Mouse (Mus musculus) kidney, postnatal 36 days (tissue): ENCODE data around the gene Hnrnpab.
A peak's percentile ranks its signal among the peaks of the same experiment; 100 is the strongest.

ENCODE experiments used
- DNase-seq, 2 experiments: peaks; one replicate each; pipeline ENCODE4 v3.0.0; 2021 to 2022; ENCODE audit warnings: mixed read lengths in 2 of 2

The Hnrnpab gene

DNA sequence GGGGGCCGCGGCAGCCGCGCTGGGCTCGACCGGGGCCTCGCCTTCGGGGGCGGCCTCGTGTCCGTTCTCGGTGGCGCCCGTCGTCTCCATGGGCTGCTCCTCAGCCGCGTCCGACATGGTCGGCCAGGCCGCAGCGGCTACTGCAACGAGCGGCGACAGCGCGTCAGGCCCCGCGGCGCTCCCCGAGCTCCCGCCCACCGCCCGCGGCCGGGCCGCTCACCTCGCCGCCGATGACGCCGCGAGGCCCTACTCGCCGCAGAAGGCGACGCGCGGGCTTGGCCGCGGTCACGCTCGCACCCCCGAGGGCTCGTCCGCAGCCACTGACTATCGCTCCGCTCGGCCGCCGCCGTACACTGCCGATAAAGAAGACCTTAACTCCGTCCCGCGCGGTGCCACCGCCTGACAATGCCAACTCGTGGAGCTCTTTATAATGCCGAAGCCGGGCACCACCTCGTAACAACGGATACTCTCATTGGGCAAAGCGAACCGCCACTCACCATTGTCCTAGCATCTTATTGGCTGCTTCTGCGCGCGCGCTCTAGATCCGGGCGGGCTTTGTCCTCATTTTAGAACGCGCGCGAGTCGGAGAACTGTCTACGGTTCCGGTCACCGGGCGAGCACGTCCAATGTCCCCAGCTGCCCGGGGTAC, at the start of gene Hnrnpab:
TSS of gene Hnrnpab (minus strand) at position 401 of the 649 bp plus-strand sequence.
- peak; percentile 97 to 98 for DNase-seq

- DNase-seq, result no peak
These were observed 48.2 kb upstream of the Hnrnpab start for GRCm38 (mm10) chr11:51654891-51655290.

GRCm38 (mm10) chr11:51653736-51654135, 47.1 kb upstream of the Hnrnpab start:
- DNase-seq, result no peak

DNA sequence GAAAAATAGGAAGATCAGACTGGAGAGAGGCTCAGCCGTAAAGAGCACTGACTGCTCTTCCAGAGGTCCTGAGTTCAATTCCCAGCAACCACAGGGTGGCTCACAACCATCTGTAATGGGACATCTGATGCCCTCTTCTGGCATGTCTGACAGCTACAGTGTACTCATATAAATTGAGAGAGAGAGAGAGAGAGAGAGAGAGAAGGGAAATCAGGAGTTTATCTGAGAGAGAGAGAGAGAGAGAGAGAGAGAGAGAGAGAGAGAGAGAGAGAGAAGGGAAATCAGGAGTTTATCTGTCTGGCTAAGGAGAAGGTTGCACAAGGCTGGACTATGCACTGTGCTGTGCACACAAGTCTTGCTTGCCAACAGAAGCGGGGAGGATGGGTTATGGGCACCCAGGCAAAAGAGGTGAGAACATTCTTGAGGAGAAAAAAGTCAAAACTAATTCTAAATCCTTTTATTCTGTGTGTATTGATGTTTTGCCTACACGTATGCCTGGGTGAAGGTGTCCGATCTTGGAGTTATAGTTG, 46.3 kb upstream of the Hnrnpab start:
- peak; percentile 66 to 76 for DNase-seq

GRCm38 (mm10) chr11:51650691-51651515, 44.3 kb upstream of the Hnrnpab start, which contains the start of the genes N4bp3 and D930048N14Rik:
TSS of gene N4bp3 (minus strand) at chr11:51650842.
TSS of gene D930048N14Rik (plus strand) at chr11:51650954.
- DNase-seq, result peak; percentile 80 to 91

- DNase-seq, result peak in 1 of 2 experiments; percentile 59
These were observed 43.6 kb upstream of the Hnrnpab start for GRCm38 (mm10) chr11:51650261-51650660.

- no peak for DNase-seq
These were observed 43.2 kb upstream of the Hnrnpab start for GRCm38 (mm10) chr11:51649889-51650199.

DNA sequence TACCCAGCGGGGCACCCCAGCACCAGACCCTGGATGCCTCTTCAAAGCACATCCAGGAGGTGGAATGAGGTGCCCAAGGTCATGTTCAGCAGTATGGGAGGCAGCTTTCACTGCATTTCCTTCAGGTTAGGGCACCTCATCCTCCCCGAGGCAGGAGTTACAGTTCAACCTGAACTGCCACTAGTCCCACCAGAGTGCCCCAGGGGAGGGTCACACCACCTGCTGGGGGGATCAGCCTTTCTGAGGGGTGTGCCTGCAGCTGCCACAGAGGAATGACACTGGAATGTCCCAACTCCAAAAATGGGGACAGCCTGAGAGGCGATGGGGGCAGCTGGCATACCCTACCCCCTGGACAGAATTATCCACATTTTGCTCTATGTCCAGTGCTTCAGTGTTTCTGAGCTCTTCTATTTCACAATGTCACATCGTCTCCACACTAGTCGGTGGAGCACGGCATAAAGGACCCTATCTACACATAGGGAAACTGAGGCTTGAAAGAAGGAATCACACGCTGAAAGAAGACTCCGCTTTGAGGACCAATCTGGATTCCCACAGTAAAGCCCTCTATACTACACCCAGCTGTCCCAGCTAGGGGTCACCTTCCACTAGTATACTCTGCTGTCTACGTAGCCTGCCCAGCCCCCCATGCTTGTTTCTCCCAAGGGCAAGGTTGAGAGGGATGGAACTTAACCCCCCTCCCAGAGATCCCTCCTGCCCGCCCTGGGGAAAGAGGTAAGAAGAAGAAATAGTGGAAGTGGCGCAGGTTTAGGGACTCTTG, 42.7 kb upstream of the Hnrnpab start:
- no peak for DNase-seq

- peak in 1 of 2 experiments; percentile 62 for DNase-seq
These were observed 41.9 kb upstream of the Hnrnpab start for GRCm38 (mm10) chr11:51648566-51648965.

DNA sequence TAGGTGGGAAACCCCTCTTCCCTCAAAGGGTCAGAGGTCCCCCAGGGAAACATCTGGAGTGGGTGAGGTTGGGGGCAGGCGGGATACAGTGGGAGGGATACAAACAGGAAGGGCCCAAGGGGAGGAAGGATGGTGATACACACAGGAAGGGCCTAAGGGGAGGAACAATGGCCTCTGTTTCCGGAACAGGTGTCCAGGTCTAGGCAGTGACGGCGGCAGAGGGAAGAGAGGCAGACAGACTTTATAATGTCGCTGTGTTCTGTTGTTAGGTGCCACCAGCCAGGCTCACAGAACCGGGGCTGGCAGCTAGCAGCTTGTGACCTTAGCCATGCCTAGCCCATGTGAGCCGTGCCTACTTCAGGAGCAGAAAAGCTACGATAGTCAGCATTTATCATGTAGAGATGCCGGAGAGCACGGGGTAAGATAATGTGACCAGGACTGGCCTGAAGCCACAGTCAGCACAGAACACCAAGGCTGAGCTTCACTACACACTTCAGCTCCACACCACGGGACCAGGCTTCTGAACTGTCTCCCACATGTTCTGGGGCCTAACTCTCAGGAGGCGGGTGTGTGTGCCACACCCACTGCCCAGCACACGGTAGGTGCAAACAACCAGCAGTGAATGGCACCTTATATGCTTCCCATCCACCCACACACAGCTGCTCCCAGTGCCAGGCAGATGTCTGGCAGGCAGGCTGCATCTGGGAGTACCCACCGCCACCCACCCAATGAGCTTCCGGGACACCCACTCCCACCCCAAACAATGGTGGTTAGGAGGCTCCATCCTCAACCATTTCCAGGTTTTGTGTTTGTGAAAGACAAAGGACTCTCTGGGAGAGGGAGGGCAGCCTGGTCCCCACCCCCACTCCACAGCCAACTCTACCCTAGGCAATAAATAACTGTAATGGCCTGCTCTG, 40.4 kb upstream of the Hnrnpab start:
- DNase-seq, result peak; percentile 63 to 74

GRCm38 (mm10) chr11:51646245-51646644, 39.6 kb upstream of the Hnrnpab start:
- no peak for DNase-seq

GRCm38 (mm10) chr11:51645293-51645692, 38.6 kb upstream of the Hnrnpab start:
- DNase-seq, result no peak

GRCm38 (mm10) chr11:51644217-51644616, 37.6 kb upstream of the Hnrnpab start:
- no peak for DNase-seq

DNA sequence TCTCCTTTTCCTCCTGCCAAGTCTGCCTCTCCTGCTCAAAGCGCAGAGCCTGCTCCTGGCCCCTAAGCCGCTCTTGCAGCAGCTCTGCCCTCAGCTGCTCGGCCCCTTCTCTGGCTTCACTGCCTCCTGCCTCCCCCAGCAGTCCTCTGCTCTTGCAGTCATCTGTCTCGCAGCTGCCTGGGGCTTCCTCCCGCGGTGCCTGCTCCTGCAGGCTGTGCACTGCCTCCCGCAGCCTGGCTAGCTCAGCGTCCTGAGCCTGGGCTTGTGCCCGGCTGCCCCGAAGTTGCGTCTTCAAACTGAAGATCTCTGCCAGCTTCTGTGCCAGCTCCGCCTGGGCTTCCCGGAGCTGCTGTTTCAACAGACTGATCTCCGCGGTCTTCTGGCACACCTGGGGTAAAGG, 37.1 kb upstream of the Hnrnpab start:
- DNase-seq, result peak in 1 of 2 experiments; percentile 53

DNA sequence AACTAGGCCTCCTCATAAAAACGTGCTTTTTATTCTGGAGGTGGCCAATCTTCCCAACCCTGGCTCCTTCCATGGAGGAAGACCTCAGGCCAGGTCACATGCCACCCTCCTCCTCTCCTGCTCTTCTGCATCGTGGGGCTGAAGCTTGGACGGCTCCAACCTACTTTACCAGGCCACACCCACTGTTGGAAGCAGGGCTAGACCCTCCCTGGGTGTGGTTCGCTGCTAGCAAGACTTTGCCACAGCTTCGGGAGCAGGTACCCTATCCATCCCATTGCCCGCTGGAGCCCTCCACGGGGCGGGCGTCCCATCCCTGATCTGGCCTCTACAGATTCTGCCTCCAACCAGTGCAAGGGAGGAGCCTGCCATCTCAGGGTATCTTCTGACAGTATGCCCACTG, 36.6 kb upstream of the Hnrnpab start:
- no peak for DNase-seq

DNA sequence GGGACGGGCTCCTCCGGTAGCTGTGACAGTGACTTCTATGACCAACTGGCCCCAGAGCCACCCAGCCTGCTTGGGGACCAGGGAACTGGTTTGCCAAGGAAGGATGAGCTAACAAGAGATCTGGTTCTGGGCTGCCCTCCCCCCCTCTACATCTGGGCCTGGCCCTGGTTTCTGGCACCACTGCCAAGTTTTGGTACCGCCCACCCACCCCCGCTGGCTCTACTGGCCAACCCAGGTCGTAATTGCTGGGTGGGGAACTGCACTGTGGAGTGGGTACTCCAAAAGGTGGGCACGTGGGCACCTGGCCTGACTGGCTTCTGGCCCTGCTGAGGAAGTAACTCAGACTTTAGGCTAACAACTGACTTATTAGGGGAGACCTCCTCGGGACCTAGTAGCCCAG, 34.1 kb upstream of the Hnrnpab start:
- peak in 1 of 2 experiments; percentile 52 for DNase-seq

DNA sequence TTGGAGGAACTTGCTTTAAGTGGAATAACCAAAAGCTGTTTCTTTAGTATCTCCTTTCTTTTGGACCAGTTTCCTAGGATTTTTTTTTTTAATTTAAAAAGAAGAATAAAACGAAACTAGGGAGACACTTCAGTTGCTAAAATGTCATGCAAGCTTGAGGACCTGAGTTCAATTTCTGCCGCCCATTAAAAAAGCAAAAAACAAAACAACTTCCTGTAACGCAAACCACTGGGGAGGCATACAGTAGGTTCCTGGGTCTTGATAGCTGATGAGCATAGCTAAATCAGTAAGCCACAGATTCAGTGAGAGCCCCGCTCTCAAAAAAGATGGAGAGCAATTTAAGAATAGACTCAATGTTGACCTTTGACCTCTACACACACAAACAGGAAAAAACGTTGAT, 31.9 kb upstream of the Hnrnpab start:
- no peak for DNase-seq

DNA sequence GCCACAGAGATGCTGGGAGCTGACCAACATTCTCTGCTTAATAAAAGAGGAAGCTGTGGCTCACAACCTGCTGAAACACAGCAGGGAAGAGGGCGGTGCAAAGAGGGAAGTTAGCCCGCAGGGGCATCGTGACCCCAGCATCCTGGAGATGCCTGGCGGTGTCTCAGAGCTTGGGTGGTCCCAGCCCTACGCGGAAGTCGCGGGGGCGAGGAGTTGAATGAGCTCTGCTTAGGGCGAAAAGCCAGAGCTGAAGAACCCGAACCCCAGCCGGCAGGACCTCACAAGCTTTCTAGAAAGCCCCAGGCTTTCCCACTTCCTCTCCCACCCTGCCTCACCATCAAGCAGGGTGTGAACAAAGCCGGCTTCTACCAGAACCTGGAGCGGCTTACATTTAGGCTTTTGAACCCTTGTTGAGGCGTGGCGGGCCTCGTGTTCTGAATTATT, 31.3 kb upstream of the Hnrnpab start:
- peak; percentile 46 to 47 for DNase-seq

DNA sequence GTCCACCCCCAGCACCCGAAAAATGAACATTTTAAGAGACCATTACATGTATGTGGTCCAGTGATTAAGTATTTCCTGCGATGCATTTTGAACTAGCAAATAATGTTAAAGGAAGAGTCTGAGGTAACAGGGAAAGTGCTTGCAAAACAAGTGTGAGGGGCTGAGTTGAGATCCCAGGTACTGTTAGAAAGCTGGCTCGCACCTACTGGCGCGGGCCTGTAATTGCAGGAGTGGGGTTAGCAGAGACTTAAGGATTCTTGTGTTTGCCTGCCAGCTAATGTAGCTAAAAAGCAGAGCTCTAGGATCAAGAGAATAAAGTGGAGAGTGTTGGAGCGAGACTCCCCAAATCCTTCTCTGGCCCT, 29.7 kb upstream of the Hnrnpab start:
- DNase-seq, result peak; percentile 73 to 79

DNA sequence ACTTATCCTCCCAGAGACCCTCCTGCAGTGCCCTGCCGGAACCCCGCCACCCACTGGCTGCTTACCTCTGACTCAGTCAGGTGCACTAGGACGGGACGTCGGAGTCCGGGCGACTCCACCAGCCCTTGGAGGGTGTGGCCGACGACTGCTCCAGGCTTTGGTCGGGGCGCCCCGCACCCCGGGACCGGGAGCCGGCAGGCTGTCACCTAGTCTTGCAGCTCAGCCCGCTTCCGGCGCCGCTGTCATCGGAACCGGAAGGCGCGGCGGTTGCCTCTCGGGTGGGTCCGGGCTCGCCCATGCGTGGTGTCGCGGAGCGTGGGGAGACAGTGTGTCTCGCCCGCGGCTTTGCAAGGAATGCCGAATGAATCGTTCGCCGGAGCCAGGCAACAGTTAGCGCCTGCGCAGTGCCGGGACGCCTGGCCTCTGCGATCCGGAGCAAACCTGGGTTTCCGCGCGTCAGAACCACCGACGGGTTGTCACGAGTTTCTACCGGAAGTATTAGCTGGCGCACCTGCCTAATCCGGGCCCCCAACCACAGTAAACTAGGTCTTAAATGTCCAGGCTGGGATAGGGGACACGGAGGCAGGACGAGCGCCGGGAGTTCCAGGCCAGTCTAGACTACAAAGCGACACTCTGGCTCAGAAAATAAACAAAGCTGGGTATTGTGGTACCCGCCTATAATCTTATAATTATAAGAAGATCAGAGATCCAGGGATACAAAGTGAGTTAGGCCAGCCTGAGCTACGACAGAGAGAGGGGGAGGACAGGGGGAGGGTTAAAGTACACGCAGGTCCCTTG, 29.1 kb upstream of the Hnrnpab start, which contains the start of gene Rmnd5b:
TSS of gene Rmnd5b (minus strand) at position 372 of the 798 bp plus-strand sequence.
- DNase-seq, result peak; percentile 91 to 93

- no peak for DNase-seq
These were observed 28.5 kb upstream of the Hnrnpab start for GRCm38 (mm10) chr11:51635127-51635524.
